Mouse (Mus musculus) midbrain, embryonic 16.5 days (tissue): ENCODE results near the gene Spon2. TPM values are rescaled to one million over a fixed set of nuclear protein-coding genes. Genes with fewer than 3 reads are reported as not detected.
A peak's percentile ranks its signal among the peaks of the same experiment; 100 is the strongest.

ENCODE experiments used
- ATAC-seq: fragments of 200-750 bp; cut with Nextera tagmentation; 2 replicates; pipeline ENCODE4 v1.8.0; 2017; ENCODE audit warnings: moderate TSS enrichment
- H3K27ac ChIP-seq: fragments of 300-500 bp; sonication (generic); 2 replicates; pipeline ENCODE4 v1.5.1; 2014; ENCODE audit warnings: mild to moderate bottlenecking, low read length, mixed read lengths
- H3K27me3 ChIP-seq: fragments of 300-500 bp; sonication (generic); 2 replicates; pipeline ENCODE4 v1.6.1; 2014; ENCODE audit warnings: low read depth, low read length, mixed read lengths; ENCODE audit not compliant: control insufficient read depth, insufficient read depth
- H3K36me3 ChIP-seq: fragments of 300-500 bp; sonication (generic); 2 replicates; pipeline ENCODE4 v1.6.1; 2014; ENCODE audit warnings: mild to moderate bottlenecking, low read length, moderate library complexity, mixed read lengths; ENCODE audit not compliant: control insufficient read depth, insufficient read depth
- H3K4me1 ChIP-seq: fragments of 300-500 bp; sonication (generic); 2 replicates; pipeline ENCODE4 v1.6.1; 2014; ENCODE audit warnings: mild to moderate bottlenecking, low read length, mixed read lengths; ENCODE audit not compliant: control insufficient read depth, insufficient read depth
- H3K4me2 ChIP-seq: fragments of 300-500 bp; sonication (generic); 2 replicates; pipeline ENCODE4 v1.6.1; 2014; ENCODE audit warnings: mild to moderate bottlenecking, low read length, mixed read lengths
- H3K4me3 ChIP-seq: fragments of 300-500 bp; sonication (generic); 2 replicates; pipeline ENCODE4 v1.5.1; 2014; ENCODE audit warnings: low read depth, mild to moderate bottlenecking, low read length, moderate library complexity, mixed read lengths
- H3K9ac ChIP-seq: fragments of 300-500 bp; sonication (generic); 2 replicates; pipeline ENCODE4 v1.6.1; 2014; ENCODE audit warnings: low read depth, low read length, mixed read lengths
- H3K9me3 ChIP-seq: fragments of 300-500 bp; sonication (generic); replicated peaks from 2 replicates; pipeline ENCODE4 v1.6.1; 2014; ENCODE audit warnings: mild to moderate bottlenecking, low read length, mixed read lengths; ENCODE audit not compliant: control insufficient read depth, poor library complexity, severe bottlenecking
- WGBS: fragments of 180-500 bp; shearing (Covaris S2); extraction: QIAGEN DNeasy Blood & Tissue Kit; methylation state at CpG from one replicate; pipeline ENCODE4 v1.1.7; 2014; 5-methylcytosine and 5-hydroxymethylcytosine counted together
- polyA plus RNA-seq: library from polyadenylated mRNA; unstranded; fragments of >200 nt; fragmentation: Nextera tagmentation; extraction: Ambion mirVana; gene quantifications from 2 replicates; pipeline ENCODE4 v1.2.1, GENCODE M21; 2015

Gene Spon2
- polyA plus RNA-seq, 1 experiment from 2014 or later = 3.3 TPM

GRCm38 (mm10) chr5:33206328-33206727 lies 11.9 kb downstream of the Spon2 start:
- Histone ChIP-seq H3K4me1 (peaks cover 3% of the 10 kb centered on the region; the same call in 1 of the 2 replicates), H3K9me3 (no peaks in the 10 kb centered on the region), H3K4me3 (no peak overlapping the region), H3K27ac (no peak overlapping the region), H3K4me2 (no peak overlapping the region), H3K27me3 (no peaks in the 10 kb centered on the region), H3K36me3 (no peaks in the 10 kb centered on the region), H3K9ac (no peak overlapping the region)
- no peak for ATAC-seq
- 92% methylated on average over 7 of the region's 7 CpGs for WGBS

GRCm38 (mm10) chr5:33204284-33204683 lies 14.0 kb downstream of the Spon2 start:
- ATAC-seq = no peak
- Histone ChIP-seq H3K27ac (no peak overlapping the region), H3K9ac (no peak overlapping the region), H3K4me3 (no peak overlapping the region), H3K27me3 (no peaks in the 10 kb centered on the region), H3K36me3 (no peaks in the 10 kb centered on the region), H3K4me1 (peaks cover 3% of the 10 kb centered on the region; the same call in 1 of the 2 replicates), H3K4me2 (no peak overlapping the region), H3K9me3 (no peaks in the 10 kb centered on the region)
- 85% methylated on average over 7 of the region's 7 CpGs for WGBS

GRCm38 (mm10) chr5:33203691-33204242 lies 14.5 kb downstream of the Spon2 start:
- Histone ChIP-seq H3K4me3 (no peak overlapping the region), H3K4me2 (no peak overlapping the region; the same call in 1 of the 2 replicates), H3K36me3 (no peaks in the 10 kb centered on the region), H3K27me3 (no peaks in the 10 kb centered on the region), H3K4me1 (peaks cover 3% of the 10 kb centered on the region; the same call in 1 of the 2 replicates), H3K27ac (no peak overlapping the region), H3K9me3 (no peaks in the 10 kb centered on the region), H3K9ac (no peak overlapping the region)
- 19% methylated on average over 9 of the region's 9 CpGs for WGBS
- ATAC-seq = peak; percentile 73

GRCm38 (mm10) chr5:33203171-33203565 lies 15.1 kb downstream of the Spon2 start:
- Histone ChIP-seq H3K36me3 (no peaks in the 10 kb centered on the region), H3K4me3 (no peak overlapping the region), H3K27me3 (no peaks in the 10 kb centered on the region), H3K9me3 (no peaks in the 10 kb centered on the region), H3K4me2 (no peak overlapping the region), H3K9ac (no peak overlapping the region), H3K27ac (no peak overlapping the region), H3K4me1 (peaks cover 3% of the 10 kb centered on the region; the same call in 1 of the 2 replicates)
- no peak for ATAC-seq
- WGBS = 83% methylated on average over 6 of the region's 6 CpGs

- 80% methylated on average over 13 of the region's 13 CpGs for WGBS
- Histone ChIP-seq H3K4me1 (peaks cover 3% of the 10 kb centered on the region; the same call in 1 of the 2 replicates), H3K4me2 (no peak overlapping the region), H3K27me3 (no peaks in the 10 kb centered on the region), H3K4me3 (no peak overlapping the region), H3K9me3 (no peaks in the 10 kb centered on the region), H3K36me3 (no peaks in the 10 kb centered on the region), H3K9ac (no peak overlapping the region), H3K27ac (no peak overlapping the region)
- no peak for ATAC-seq
Measured at GRCm38 (mm10) chr5:33202516-33203170, 15.6 kb downstream of the Spon2 start.

GRCm38 (mm10) chr5:33201697-33202096 lies 16.6 kb downstream of the Spon2 start:
- no peaks in the 10 kb centered on the region for H3K36me3 ChIP-seq
- no peak overlapping the region for H3K4me2 ChIP-seq
- no peaks in the 10 kb centered on the region for H3K27me3 ChIP-seq
- H3K4me3 ChIP-seq = no peak overlapping the region
- H3K4me1 ChIP-seq = peaks cover 3% of the 10 kb centered on the region; the same call in 1 of the 2 replicates
- H3K9me3 ChIP-seq = no peaks in the 10 kb centered on the region
- 69% methylated on average over 13 of the region's 13 CpGs for WGBS
- H3K27ac ChIP-seq = no peak overlapping the region
- H3K9ac ChIP-seq = no peak overlapping the region
- ATAC-seq = no peak

GRCm38 (mm10) chr5:33200071-33200470 lies 18.2 kb downstream of the Spon2 start:
- Histone ChIP-seq H3K4me3 (no peak overlapping the region), H3K4me1 (peaks cover 3% of the 10 kb centered on the region; the same call in 1 of the 2 replicates), H3K9ac (no peak overlapping the region), H3K36me3 (no peaks in the 10 kb centered on the region), H3K9me3 (no peaks in the 10 kb centered on the region), H3K27ac (no peak overlapping the region), H3K27me3 (no peaks in the 10 kb centered on the region), H3K4me2 (no peak overlapping the region)
- WGBS = 81% methylated on average over 1 of the region's 1 CpGs
- ATAC-seq = no peak

- H3K4me2 ChIP-seq = no peak overlapping the region
- no peak overlapping the region for H3K4me3 ChIP-seq
- no peaks in the 10 kb centered on the region for H3K9me3 ChIP-seq
- no peaks in the 10 kb centered on the region for H3K4me1 ChIP-seq
- H3K9ac ChIP-seq = no peak overlapping the region
- WGBS = 83% methylated on average over 9 of the region's 9 CpGs
- no peak overlapping the region for H3K27ac ChIP-seq
- no peaks in the 10 kb centered on the region for H3K36me3 ChIP-seq
- H3K27me3 ChIP-seq = no peaks in the 10 kb centered on the region
- no peak for ATAC-seq
Measured at GRCm38 (mm10) chr5:33195246-33195852, 22.9 kb downstream of the Spon2 start.

- Histone ChIP-seq H3K4me1 (no peaks in the 10 kb centered on the region), H3K9me3 (no peaks in the 10 kb centered on the region), H3K36me3 (no peaks in the 10 kb centered on the region), H3K4me3 (no peak overlapping the region), H3K27me3 (no peaks in the 10 kb centered on the region), H3K4me2 (no peak overlapping the region), H3K27ac (no peak overlapping the region), H3K9ac (no peak overlapping the region)
- WGBS = 45% methylated on average over 7 of the region's 7 CpGs
- ATAC-seq = no peak
Measured at GRCm38 (mm10) chr5:33193567-33193966, 24.7 kb downstream of the Spon2 start.
